Mouse (Mus musculus) myocyte (in vitro differentiated cells): ENCODE results near the gene Lin37.

ENCODE experiments used
- CEBPB ChIP-seq: IDR thresholded peaks from 2 replicates; pipeline ENCODE4 v1.6.1; 2011; ENCODE audit warnings: mild to moderate bottlenecking, moderate library complexity; ENCODE audit not compliant: poor library complexity, insufficient read depth, severe bottlenecking
- E2F4 ChIP-seq: IDR thresholded peaks from one replicate; pipeline ENCODE4 v1.6.1; 2011; ENCODE audit warnings: mild to moderate bottlenecking, control low read depth, moderate library complexity; ENCODE audit not compliant: insufficient read depth
- MAX ChIP-seq: IDR thresholded peaks from one replicate; pipeline ENCODE4 v1.6.1; 2011; ENCODE audit warnings: low read depth, mild to moderate bottlenecking, control low read depth
- MYOD1 ChIP-seq, 3 experiments: IDR thresholded peaks; one replicate each; pipeline ENCODE4 v1.6.1; 2011; ENCODE audit warnings: control low read depth in 2 of 3, low read depth in 2 of 3, mild to moderate bottlenecking in 2 of 3, moderate library complexity in 1 of 3; ENCODE audit not compliant: insufficient read length in 2 of 3, control insufficient read depth in 1 of 3
- POLR2A ChIP-seq: IDR thresholded peaks from one replicate; pipeline ENCODE4 v1.6.1; 2011; ENCODE audit warnings: low read depth, mild to moderate bottlenecking, control low read depth, moderate library complexity; ENCODE audit not compliant: insufficient read length
- TCF12 ChIP-seq: IDR thresholded peaks from one replicate; pipeline ENCODE4 v1.6.1; 2011; ENCODE audit warnings: mild to moderate bottlenecking, control low read depth; ENCODE audit not compliant: poor library complexity, insufficient read depth, severe bottlenecking
- USF1 ChIP-seq: IDR thresholded peaks from one replicate; pipeline ENCODE4 v1.6.1; 2011; ENCODE audit warnings: low read depth, mild to moderate bottlenecking, control low read depth, moderate library complexity

GRCm38 (mm10) chr7:30586455-30587020, 26.9 kb upstream of the Lin37 start:
- TF ChIP-seq POLR2A (no peak), USF1 (no peak), TCF12 (no peak), CEBPB (no peak), MYOD1 (IDR thresholded peaks at IDR 0.05; ENCODE audit: control insufficient read depth in 1 of 3, insufficient read length in 2 of 3, low read depth in 2 of 3) (no peak), E2F4 (no peak), MAX (no peak)
